Mouse (Mus musculus): ENCODE results near the gene Il4ra.

- TF ChIP-seq GATA1 (IDR thresholded peaks at IDR 0.05; ENCODE audit: borderline replicate concordance, low read length) (no peak), FLI1 (IDR thresholded peaks at IDR 0.05; ENCODE audit: low read length) (no peak)
Observed at GRCm38 (mm10) chr7:125625219-125625618, 73.3 kb downstream of the Il4ra start.
